Mouse (Mus musculus) midbrain, embryonic 15.5 days (tissue): ENCODE data around the gene Cacna1d. TPM values are rescaled to one million over a fixed set of nuclear protein-coding genes. Genes with fewer than 3 reads are reported as not detected.

Source experiments
- ATAC-seq: fragments of 200-750 bp; cut with Nextera tagmentation; replicated peaks from 2 replicates; pipeline ENCODE4 v1.8.0; 2017; ENCODE audit warnings: moderate TSS enrichment
- H3K27ac ChIP-seq: fragments of 300-500 bp; sonication (generic); 2 replicates; pipeline ENCODE4 v1.5.1; 2015; ENCODE audit warnings: mild to moderate bottlenecking, inconsistent platforms
- H3K27me3 ChIP-seq: fragments of 300-500 bp; sonication (generic); replicated peaks from 2 replicates; pipeline ENCODE4 v1.6.1; 2015; ENCODE audit warnings: inconsistent platforms
- H3K36me3 ChIP-seq: fragments of 300-500 bp; sonication (generic); replicated peaks from 2 replicates; pipeline ENCODE4 v1.6.1; 2015; ENCODE audit warnings: inconsistent platforms
- H3K4me1 ChIP-seq: fragments of 300-500 bp; sonication (generic); 2 replicates; pipeline ENCODE4 v1.6.1; 2015; ENCODE audit warnings: inconsistent platforms
- H3K4me2 ChIP-seq: fragments of 300-500 bp; sonication (generic); 2 replicates; pipeline ENCODE4 v1.6.1; 2015; ENCODE audit warnings: inconsistent platforms, mild to moderate bottlenecking, moderate library complexity
- H3K4me3 ChIP-seq: fragments of 300-500 bp; sonication (generic); 2 replicates; pipeline ENCODE4 v1.5.1; 2015; ENCODE audit warnings: mild to moderate bottlenecking, inconsistent platforms
- H3K9ac ChIP-seq: fragments of 300-500 bp; sonication (generic); 2 replicates; pipeline ENCODE4 v1.6.1; 2015; ENCODE audit warnings: mild to moderate bottlenecking, inconsistent platforms
- H3K9me3 ChIP-seq: fragments of 300-500 bp; sonication (generic); 2 replicates; pipeline ENCODE4 v1.6.1; 2016; ENCODE audit warnings: inconsistent platforms
- WGBS: fragments of 180-500 bp; shearing (Covaris S2); methylation state at CpG from one replicate; pipeline ENCODE4 v1.1.7; 2015; ENCODE audit warnings: mixed read lengths; 5-methylcytosine and 5-hydroxymethylcytosine counted together
- polyA plus RNA-seq: library from polyadenylated mRNA; unstranded; fragments of >200 nt; fragmentation: Nextera tagmentation; extraction: Ambion mirVana; gene quantifications from 2 replicates; pipeline ENCODE4 v1.2.1, GENCODE M21; 2015

Cacna1d gene
- polyA plus RNA-seq, 1 experiment from 2014 or later = 12.1 TPM

DNA sequence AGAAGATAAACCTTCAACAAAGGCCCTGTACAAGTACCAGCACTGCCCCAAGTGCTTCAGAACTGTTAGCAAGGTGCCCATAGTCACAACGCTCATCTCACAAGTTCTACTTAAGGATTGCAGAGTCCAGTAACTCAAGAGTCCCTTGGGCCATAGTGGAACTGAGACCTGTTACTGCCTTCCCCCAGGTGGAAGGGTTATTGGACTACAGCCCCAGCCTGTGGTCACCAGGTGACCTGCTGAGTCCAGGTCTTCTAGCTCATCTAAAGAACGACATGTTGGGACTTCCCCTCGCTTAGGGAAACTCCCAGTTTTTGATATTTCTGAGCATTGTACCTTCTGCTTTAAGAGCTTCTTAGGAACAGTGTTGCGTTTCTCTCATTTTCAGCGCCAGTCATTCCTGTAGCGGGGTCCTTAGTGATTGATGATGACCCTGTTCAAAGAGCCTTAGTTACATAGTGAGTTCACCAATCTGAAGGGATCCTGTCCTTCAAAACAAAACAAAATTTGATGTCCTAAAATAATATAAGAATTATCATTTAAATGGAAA is 19.0 kb upstream of the Cacna1d start:
- H3K9me3 ChIP-seq = no peaks in the 10 kb centered on the region
- no peak overlapping the region for H3K4me3 ChIP-seq
- WGBS = 95% methylated on average over 6 of the region's 6 CpGs
- no peaks in the 10 kb centered on the region for H3K27me3 ChIP-seq
- H3K4me1 ChIP-seq = no peaks in the 10 kb centered on the region
- ATAC-seq = no peak
- H3K4me2 ChIP-seq = no peak overlapping the region
- no peak overlapping the region for H3K9ac ChIP-seq
- H3K36me3 ChIP-seq = peaks cover 12% of the 10 kb centered on the region; the same call in 1 of the 2 replicates
- no peak overlapping the region for H3K27ac ChIP-seq

DNA sequence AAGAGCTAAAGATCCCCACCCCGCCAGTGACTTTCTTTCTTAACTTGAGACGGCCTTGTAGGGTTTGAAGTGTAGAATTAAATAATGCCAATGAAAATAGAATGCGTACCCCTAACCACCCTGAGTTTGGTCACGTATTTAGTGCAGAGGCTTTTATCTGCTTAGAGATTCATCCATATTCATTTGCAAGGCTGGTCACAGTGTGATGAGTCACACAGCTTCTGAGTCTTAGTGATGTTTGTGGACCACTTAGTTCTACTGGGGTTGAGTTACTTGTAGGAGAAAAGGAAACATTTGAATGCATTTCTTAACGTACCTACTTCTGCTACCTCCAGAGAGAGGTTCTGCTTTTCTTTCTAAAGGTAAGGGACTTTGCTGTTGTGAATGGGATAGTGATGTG is 13.7 kb upstream of the Cacna1d start:
- ATAC-seq = no peak

GRCm38 (mm10) chr14:30498202-30498601 is 6.9 kb upstream of the Cacna1d start:
- Histone ChIP-seq H3K36me3 (no peaks in the 10 kb centered on the region; the same call in 1 of the 2 replicates), H3K4me3 (no peak overlapping the region), H3K27me3 (no peaks in the 10 kb centered on the region), H3K4me2 (no peak overlapping the region), H3K4me1 (no peaks in the 10 kb centered on the region), H3K27ac (no peak overlapping the region), H3K9me3 (no peaks in the 10 kb centered on the region), H3K9ac (no peak overlapping the region)
- WGBS = 82% methylated on average over 2 of the region's 2 CpGs
- ATAC-seq = no peak

More for the DNA sequence above, 13.7 kb upstream of the Cacna1d start:
- no peak overlapping the region for H3K4me3 ChIP-seq
- no peaks in the 10 kb centered on the region for H3K9me3 ChIP-seq
- peaks cover 10% of the 10 kb centered on the region; the same call in 1 of the 2 replicates for H3K36me3 ChIP-seq
- no peaks in the 10 kb centered on the region for H3K27me3 ChIP-seq
- 73% methylated on average over 5 of the region's 5 CpGs for WGBS
- no peak overlapping the region for H3K9ac ChIP-seq
- H3K4me2 ChIP-seq = no peak overlapping the region
- no peaks in the 10 kb centered on the region for H3K4me1 ChIP-seq
- H3K27ac ChIP-seq = no peak overlapping the region

- no peak overlapping the region for H3K4me2 ChIP-seq
- no peaks in the 10 kb centered on the region for H3K4me1 ChIP-seq
- H3K9ac ChIP-seq = no peak overlapping the region
- no peaks in the 10 kb centered on the region for H3K27me3 ChIP-seq
- no peaks in the 10 kb centered on the region for H3K9me3 ChIP-seq
- no peak for ATAC-seq
- WGBS = 69% methylated on average over 6 of the region's 6 CpGs
- H3K36me3 ChIP-seq = peaks cover 3% of the 10 kb centered on the region; the same call in 1 of the 2 replicates
- H3K27ac ChIP-seq = no peak overlapping the region
- H3K4me3 ChIP-seq = no peak overlapping the region
Measured at GRCm38 (mm10) chr14:30494998-30495397, 3.7 kb upstream of the Cacna1d start.

DNA sequence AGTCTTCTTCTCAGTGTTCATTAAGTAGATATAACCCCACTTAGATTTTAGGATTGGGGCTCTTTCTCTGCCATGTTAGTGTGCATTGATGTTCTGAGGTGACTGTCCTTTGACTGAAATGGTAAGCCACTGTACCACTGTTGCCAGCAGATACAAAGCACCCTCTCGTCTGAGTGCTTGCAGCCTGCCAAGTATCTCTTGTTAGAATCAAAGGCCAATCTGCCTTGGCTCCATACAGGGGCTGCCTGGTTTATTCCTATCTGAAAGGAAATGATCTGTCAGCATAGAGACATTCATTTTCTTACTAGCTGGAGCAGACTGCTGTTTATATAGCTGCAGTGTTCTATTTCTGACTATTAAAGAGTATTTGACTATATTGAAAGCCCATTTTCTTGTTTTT is 2.0 kb upstream of the Cacna1d start:
- Histone ChIP-seq H3K4me2 (no peak overlapping the region), H3K27ac (no peak overlapping the region), H3K9ac (no peak overlapping the region), H3K4me1 (no peaks in the 10 kb centered on the region), H3K4me3 (no peak overlapping the region), H3K27me3 (no peaks in the 10 kb centered on the region), H3K36me3 (peaks cover 8% of the 10 kb centered on the region), H3K9me3 (no peaks in the 10 kb centered on the region)
- ATAC-seq = no peak
- 73% methylated on average over 1 of the region's 1 CpGs for WGBS

DNA sequence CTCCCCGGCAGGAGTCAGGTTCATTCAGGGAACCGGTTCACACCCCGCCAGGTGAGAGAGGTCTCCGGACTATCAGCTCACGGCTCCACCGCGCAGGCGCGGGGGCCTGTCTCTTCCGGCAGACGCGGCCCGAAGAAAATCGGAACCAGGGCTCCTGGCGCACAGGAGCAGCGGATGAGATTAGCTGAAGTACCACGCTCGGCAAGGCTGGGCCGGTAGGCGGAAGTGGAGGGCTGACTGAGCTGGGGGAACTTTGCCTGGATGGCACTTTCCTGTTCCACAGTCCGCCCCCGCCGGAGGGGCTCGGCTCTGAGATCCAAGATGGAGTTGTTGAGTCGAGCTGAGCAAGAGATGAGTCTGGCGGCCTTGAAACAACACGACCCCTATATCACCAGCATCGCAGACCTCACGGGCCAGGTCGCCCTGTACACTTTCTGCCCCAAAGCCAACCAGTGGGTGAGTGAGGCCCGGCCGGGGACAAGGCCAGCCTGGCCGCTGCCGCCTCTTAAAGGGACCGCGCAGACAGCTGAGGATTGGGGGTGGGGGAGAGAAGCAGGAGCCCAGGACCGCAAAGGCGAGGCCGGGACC is 11.8 kb downstream of the Cacna1d start, which contains the start of gene Dcp1a:
Gene Dcp1a (plus strand): TSS at position 175 of the 588 bp plus-strand sequence.
- Histone ChIP-seq H3K9me3 (no peaks in the 10 kb centered on the region), H3K4me1 (peaks cover 19% of the 10 kb centered on the region), H3K27ac (peak within 1 kb of the TSS; percentile 82), H3K4me2 (peak within 1 kb of the TSS; percentile 73), H3K27me3 (no peaks in the 10 kb centered on the region), H3K9ac (peak within 1 kb of the TSS; percentile 92), H3K4me3 (peak within 1 kb of the TSS; percentile 90), H3K36me3 (peaks cover 5% of the 10 kb centered on the region; the same call in 1 of the 2 replicates)
- peak; percentile 100 for ATAC-seq
- WGBS = under 1% methylated on average over 39 of the region's 39 CpGs

GRCm38 (mm10) chr14:30474416-30474815 is 16.8 kb downstream of the Cacna1d start:
- Histone ChIP-seq H3K4me1 (no peaks in the 10 kb centered on the region), H3K4me3 (no peak overlapping the region), H3K36me3 (no peaks in the 10 kb centered on the region), H3K27ac (no peak overlapping the region), H3K4me2 (no peak overlapping the region), H3K27me3 (no peaks in the 10 kb centered on the region), H3K9ac (no peak overlapping the region), H3K9me3 (no peaks in the 10 kb centered on the region)
- WGBS = 82% methylated on average over 6 of the region's 6 CpGs
- no peak for ATAC-seq

DNA sequence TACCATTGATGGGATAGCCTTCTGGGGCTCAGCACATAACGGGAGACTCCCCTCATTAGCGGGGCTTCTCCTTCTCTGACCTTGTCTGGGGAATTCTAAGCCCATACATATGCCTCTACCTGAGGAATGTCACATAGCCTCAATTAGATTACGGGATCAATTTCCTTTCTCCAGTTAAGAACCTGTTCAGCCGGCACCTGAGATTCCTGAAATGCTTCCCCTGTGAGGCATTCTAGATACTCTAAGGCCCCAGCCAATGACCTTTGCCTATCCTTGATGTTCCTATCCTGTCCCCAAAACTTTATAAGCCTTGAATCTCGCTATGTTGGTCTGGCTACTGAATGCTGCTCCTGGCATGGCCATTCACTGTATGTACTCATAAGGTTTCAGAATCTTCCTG is 17.6 kb downstream of the Cacna1d start:
- Histone ChIP-seq H3K4me3 (no peak overlapping the region), H3K4me1 (no peaks in the 10 kb centered on the region), H3K4me2 (no peak overlapping the region), H3K27me3 (no peaks in the 10 kb centered on the region), H3K27ac (no peak overlapping the region), H3K9me3 (no peaks in the 10 kb centered on the region), H3K36me3 (no peaks in the 10 kb centered on the region), H3K9ac (no peak overlapping the region)
- ATAC-seq = no peak
- WGBS = 65% methylated on average over 5 of the region's 5 CpGs

DNA sequence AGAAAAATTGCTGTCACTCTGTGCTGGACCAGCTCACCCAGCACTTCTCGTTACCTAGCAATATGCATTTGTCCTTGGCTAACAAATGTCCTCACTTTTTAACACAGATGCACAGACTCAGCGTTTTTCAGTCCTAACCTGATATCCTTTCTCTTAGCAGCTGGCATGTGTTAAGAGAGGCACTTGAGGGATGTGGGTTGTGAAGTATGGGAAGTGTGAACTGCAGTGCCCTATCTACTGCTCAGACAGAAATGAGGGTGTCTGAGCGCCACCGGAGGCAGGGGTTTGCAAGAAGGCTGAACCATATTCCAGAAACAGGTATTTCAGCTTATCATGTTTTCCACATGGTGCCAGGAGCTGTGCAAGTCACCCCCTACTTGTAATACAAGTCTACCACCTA is 27.9 kb downstream of the Cacna1d start:
- no peak for ATAC-seq
- H3K9me3 ChIP-seq = no peaks in the 10 kb centered on the region
- H3K27me3 ChIP-seq = no peaks in the 10 kb centered on the region
- no peak overlapping the region for H3K4me3 ChIP-seq
- no peak overlapping the region for H3K4me2 ChIP-seq
- no peak overlapping the region for H3K27ac ChIP-seq
- H3K9ac ChIP-seq = no peak overlapping the region
- no peaks in the 10 kb centered on the region for H3K36me3 ChIP-seq
- no peaks in the 10 kb centered on the region for H3K4me1 ChIP-seq
- 87% methylated on average over 4 of the region's 4 CpGs for WGBS

DNA sequence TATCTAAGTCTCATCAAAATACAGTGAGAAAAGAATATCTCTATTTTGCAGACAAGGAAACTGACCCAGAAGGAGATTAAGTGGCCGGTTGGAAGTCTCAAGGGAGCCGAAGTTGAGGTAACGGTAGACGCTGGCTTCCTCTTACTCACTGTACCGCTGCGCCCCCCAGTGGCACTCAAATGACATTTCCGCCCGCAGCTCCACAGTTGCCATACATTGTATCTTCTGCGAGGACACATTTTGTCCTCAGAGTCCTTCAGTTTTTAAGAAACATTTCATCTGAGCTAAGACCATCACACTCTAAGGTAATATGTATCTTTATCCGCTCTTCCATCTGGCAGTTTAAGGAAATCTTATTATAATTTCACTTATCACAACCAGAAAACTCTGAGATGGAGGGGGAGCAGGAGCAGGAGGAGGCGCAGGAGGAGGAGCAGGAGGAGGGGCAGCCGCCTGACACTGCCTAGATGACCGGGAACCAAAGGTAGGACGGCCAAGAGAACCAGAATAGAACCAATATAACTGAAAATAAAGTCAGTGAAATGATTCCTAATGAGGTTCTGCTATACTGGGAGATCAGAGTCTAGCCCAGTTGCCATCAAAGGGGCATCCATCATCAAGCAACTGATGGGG is 31.2 kb downstream of the Cacna1d start:
- WGBS = 5% methylated on average over 14 of the region's 14 CpGs
- no peaks in the 10 kb centered on the region for H3K27me3 ChIP-seq
- peak; percentile 75; the same call in 1 of the 2 replicates for ATAC-seq
- no peak overlapping the region for H3K4me3 ChIP-seq
- H3K9ac ChIP-seq = no peak overlapping the region
- no peak overlapping the region for H3K27ac ChIP-seq
- no peaks in the 10 kb centered on the region for H3K9me3 ChIP-seq
- H3K36me3 ChIP-seq = no peaks in the 10 kb centered on the region
- H3K4me2 ChIP-seq = no peak overlapping the region
- H3K4me1 ChIP-seq = peaks cover 4% of the 10 kb centered on the region; the same call in 1 of the 2 replicates

DNA sequence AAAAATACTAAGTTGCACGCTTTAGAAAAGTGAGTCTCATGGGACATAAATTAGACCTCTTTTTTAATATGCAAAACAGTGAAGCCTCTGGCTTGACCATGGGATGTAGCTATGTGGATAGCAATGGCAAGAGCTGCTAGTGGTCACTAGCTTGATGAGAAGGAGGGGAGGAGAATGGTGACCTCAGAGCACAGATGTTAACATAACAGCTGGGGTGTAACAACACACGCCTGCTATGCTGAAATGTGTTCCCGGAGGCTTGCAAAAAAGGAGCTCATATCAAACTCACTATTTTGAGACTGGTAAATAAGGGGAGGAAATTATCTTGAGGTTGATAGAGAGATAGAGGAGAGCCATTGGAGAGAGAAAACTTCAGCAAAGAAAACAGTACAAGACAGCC is 32.4 kb downstream of the Cacna1d start:
- Histone ChIP-seq H3K4me1 (peaks cover 4% of the 10 kb centered on the region; the same call in 1 of the 2 replicates), H3K4me2 (no peak overlapping the region), H3K36me3 (no peaks in the 10 kb centered on the region), H3K9me3 (no peaks in the 10 kb centered on the region), H3K27ac (no peak overlapping the region), H3K9ac (no peak overlapping the region), H3K27me3 (no peaks in the 10 kb centered on the region), H3K4me3 (no peak overlapping the region)
- no peak for ATAC-seq
- WGBS = 90% methylated on average over 3 of the region's 3 CpGs

DNA sequence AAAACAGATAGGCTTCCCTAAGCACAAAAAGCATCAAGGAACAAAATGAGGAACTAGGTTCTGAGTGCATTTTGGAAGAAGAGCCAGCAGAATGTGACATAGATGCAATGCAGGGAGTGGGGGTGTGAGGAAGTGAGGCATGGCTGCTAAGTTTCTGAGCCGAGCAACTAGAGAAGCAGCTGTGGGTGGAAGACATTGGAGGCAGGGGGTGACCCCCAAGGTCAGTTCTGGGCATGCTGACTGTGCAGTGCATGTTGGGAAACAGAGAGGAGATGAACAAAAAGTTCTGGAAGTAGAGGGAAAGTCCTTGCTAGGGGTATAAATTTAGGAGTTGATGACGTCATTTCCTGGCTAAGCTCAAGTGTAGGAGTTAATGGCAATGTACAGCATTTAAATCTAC is 33.4 kb downstream of the Cacna1d start:
- H3K27me3 ChIP-seq = no peaks in the 10 kb centered on the region
- 52% methylated on average over 2 of the region's 2 CpGs for WGBS
- no peak overlapping the region for H3K4me3 ChIP-seq
- peaks cover 4% of the 10 kb centered on the region; the same call in 1 of the 2 replicates for H3K4me1 ChIP-seq
- no peak overlapping the region for H3K9ac ChIP-seq
- H3K36me3 ChIP-seq = no peaks in the 10 kb centered on the region
- H3K27ac ChIP-seq = no peak overlapping the region
- no peak overlapping the region for H3K4me2 ChIP-seq
- no peaks in the 10 kb centered on the region for H3K9me3 ChIP-seq
- ATAC-seq = no peak
